Mouse (Mus musculus) urinary bladder, postnatal 10 days (tissue): ENCODE data around the gene Gm10488.
"Not testable (repeated sequence)": the region's sequence is repeated elsewhere in the genome, so short reads cannot be mapped to it uniquely, and the experiment has no call there.

Source experiments
- DNase-seq: peaks from one replicate; pipeline ENCODE4 v3.0.0; 2022; ENCODE audit warnings: low spot score

Gm10488 gene

DNA sequence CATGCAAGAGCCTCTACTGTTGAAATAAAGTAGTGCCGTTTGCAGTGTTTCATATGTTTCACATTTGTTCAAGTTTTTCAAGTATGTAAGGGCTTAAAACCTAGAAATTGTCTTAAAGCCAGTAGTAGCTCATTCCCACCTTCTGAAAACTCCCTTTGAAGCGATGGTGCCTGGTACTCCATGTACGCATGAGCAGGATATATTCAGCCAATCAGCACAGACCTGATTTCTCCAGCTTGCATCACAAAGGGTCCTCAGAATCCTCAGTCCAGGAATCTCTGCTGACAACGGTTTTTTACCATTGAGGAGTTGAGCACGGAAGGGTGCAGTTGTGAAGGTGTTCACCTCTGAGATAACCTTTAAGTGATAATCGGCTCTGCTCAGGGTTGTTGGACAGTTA, at the start of gene Gm10488:
Gene Gm10488, plus strand, starts transcription at position 301 of the 400 bp plus-strand sequence.
- DNase-seq: not testable (repeated sequence)
